ENCODE assay signal across 27 mouse cellular contexts in the genomic region with DNA sequence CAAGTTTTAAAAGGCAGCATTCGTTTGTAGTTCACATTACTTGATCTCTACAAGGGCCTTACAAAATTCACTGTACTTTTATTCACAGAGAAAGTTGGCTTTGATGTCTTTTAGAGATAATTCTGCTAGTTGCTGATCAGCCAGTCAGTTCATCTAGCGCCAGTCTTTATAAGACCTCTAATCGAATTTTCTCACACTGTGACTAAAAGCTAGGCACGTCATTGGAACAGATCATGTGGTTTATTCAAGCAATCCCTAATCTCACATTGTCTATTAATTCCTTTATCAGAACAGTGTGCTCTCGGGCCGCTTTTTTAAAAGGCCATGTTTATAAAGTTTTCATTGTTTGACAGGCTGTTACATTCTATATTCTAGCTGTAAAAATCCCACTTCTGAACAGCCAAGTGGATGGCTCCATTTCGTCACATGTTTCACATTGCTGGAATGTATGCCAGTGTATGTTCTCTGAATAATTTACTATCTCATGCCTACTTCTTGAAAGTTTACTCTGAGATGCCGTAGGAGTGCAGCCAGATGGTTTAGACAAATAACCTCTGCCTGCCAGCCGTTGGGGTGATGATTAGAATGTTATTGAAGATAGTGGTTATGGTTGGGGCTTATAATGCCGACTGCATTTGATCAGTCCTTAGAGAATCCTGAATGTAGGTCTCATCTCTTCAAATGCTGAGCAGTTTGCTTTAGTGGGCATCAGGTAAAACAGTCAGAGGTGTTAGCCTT. TPM values are rescaled to one million over a fixed set of nuclear protein-coding genes. Genes with fewer than 3 reads are reported as not detected.
A peak's percentile ranks its signal among the peaks of the same experiment; 100 is the strongest.
DNase-seq lines count a peak whose midpoint lies in the region; ATAC-seq and TF ChIP-seq lines count a peak whose summit lies in the region.
"Had no signal": no experiment of that assay in that cellular context is flagged by ENCODE, and none has a peak within 500 bp of the region (broad histone marks: within the 10 kb centered on the region; RNA-seq: fewer than 3 reads in every experiment).

No protein-coding gene starts in this region.

- no peaks in the 10 kb centered on the region for H3K9me3 ChIP-seq in MEL (replicated peaks; ENCODE audit: insufficient read depth, low read length)
- H3K9me3 ChIP-seq in liver, embryonic 16.5 days (replicated peaks; ENCODE audit: control insufficient read depth, low read length) = no peaks in the 10 kb centered on the region
- no peaks in the 10 kb centered on the region for H3K9me3 ChIP-seq in kidney, embryonic 16.5 days (ENCODE audit: low read length)
- H3K9me3 ChIP-seq: embryonic facial prominence, embryonic 15.5 days; forebrain, embryonic 10.5 days; G1E; heart, embryonic 13.5 days; hindbrain, embryonic 12.5 days; limb, embryonic 13.5 days; lung, embryonic 15.5 days; midbrain, embryonic 10.5 days had no signal

- no peak for TF ChIP-seq RAD21 in MEL (IDR thresholded peaks at IDR 0.05; ENCODE audit: low read depth, low read length)

- ATAC-seq in liver, embryonic 16.5 days (ENCODE audit: low read depth) = peak; percentile 83
- ATAC-seq in kidney, embryonic 16.5 days (ENCODE audit: low FRiP score, low TSS enrichment) = no peak
- ATAC-seq: intestine, postnatal 0 days had no signal

- no peak for TF ChIP-seq POLR2A in MEL (IDR thresholded peaks at IDR 0.05; ENCODE audit: control insufficient read depth in 1 of 2, insufficient read depth in 1 of 2, low read depth in 1 of 2, low read length in 2 of 2, poor library complexity in 1 of 2)

- H3K27me3 ChIP-seq in MEL (ENCODE audit: control insufficient read depth in 1 of 2, insufficient read depth in 2 of 2, low read length in 2 of 2) = no peaks in the 10 kb centered on the region
- H3K27me3 ChIP-seq in liver, embryonic 16.5 days (ENCODE audit: control insufficient read depth, insufficient read depth, low read depth, low read length) = no peaks in the 10 kb centered on the region
- H3K27me3 ChIP-seq in kidney, embryonic 16.5 days (ENCODE audit: insufficient read depth, low read length) = no peaks in the 10 kb centered on the region
- H3K27me3 ChIP-seq: CH12.LX; embryonic facial prominence, embryonic 15.5 days; heart, embryonic 13.5 days; hindbrain, embryonic 12.5 days; limb, embryonic 13.5 days had no signal

- no peak for TF ChIP-seq CTCF in MEL (IDR thresholded peaks at IDR 0.05 in 2 of 3, conservative IDR thresholded peaks at IDR 0.05 in 1 of 3; ENCODE audit: control insufficient read depth in 1 of 3, insufficient read depth in 1 of 3, low read depth in 2 of 3, low read length in 3 of 3, poor library complexity in 1 of 3, severe bottlenecking in 1 of 3)

- peaks cover 0 to 17% of the 10 kb centered on the region in 2 experiments; a peak in 2 of 4 replicates for H3K36me3 ChIP-seq in MEL (ENCODE audit: control insufficient read depth in 1 of 2, insufficient read depth in 2 of 2, low read length in 2 of 2)
- no peaks in the 10 kb centered on the region for H3K36me3 ChIP-seq in liver, embryonic 16.5 days (ENCODE audit: control insufficient read depth, insufficient read depth)
- H3K36me3 ChIP-seq in kidney, embryonic 16.5 days (ENCODE audit: insufficient read depth, low read length) = no peaks in the 10 kb centered on the region
- H3K36me3 ChIP-seq: embryonic facial prominence, embryonic 15.5 days; G1E; heart, embryonic 13.5 days; lung, embryonic 15.5 days had no signal

- 29% methylated on average over 10 of the region's 10 CpGs for WGBS in liver, embryonic 16.5 days (ENCODE audit: insufficient replicate concordance)
- 77% methylated on average over 10 of the region's 10 CpGs for WGBS in kidney, embryonic 16.5 days

- H3K27ac ChIP-seq in MEL (ENCODE audit: control insufficient read depth, low read depth, low read length) = peak overlapping the region; percentile 61
- H3K27ac ChIP-seq in liver, embryonic 16.5 days (ENCODE audit: low read length) = peak overlapping the region; percentile 85
- no peak overlapping the region for H3K27ac ChIP-seq in kidney, embryonic 16.5 days (ENCODE audit: low read length)
- H3K27ac ChIP-seq: embryonic facial prominence, embryonic 15.5 days; forebrain, embryonic 10.5 days; heart, embryonic 13.5 days; hindbrain, embryonic 12.5 days; limb, embryonic 13.5 days; lung, embryonic 15.5 days; midbrain, embryonic 10.5 days had no signal

- peak overlapping the region; percentile 40 for H3K4me2 ChIP-seq in liver, embryonic 16.5 days (ENCODE audit: low read depth, low read length)
- H3K4me2 ChIP-seq in kidney, embryonic 16.5 days (replicated peaks; ENCODE audit: low read depth, low read length) = no peak overlapping the region
- H3K4me2 ChIP-seq: embryonic facial prominence, embryonic 15.5 days; heart, embryonic 13.5 days; hindbrain, embryonic 12.5 days; limb, embryonic 13.5 days; lung, embryonic 15.5 days had no signal

- H3K9ac ChIP-seq in MEL (ENCODE audit: control insufficient read depth, low read depth, low read length, poor library complexity, severe bottlenecking) = peak overlapping the region; percentile 10; the same call in 1 of the 2 replicates
- peak overlapping the region; percentile 25; the same call in 1 of the 2 replicates for H3K9ac ChIP-seq in liver, embryonic 16.5 days (ENCODE audit: low read depth, low read length)
- H3K9ac ChIP-seq in kidney, embryonic 16.5 days (replicated peaks; ENCODE audit: low read length) = no peak overlapping the region
- H3K9ac ChIP-seq: embryonic facial prominence, embryonic 15.5 days; heart, embryonic 13.5 days; hindbrain, embryonic 12.5 days; limb, embryonic 13.5 days; lung, embryonic 15.5 days had no signal

- DNase-seq in MEL (ENCODE audit: low read depth, low spot score) (peak; percentile 75), liver (peak; percentile 53)
- peak; percentile 16 for DNase-seq in c-Kit-negative CD71-positive TER-119-positive erythroid progenitor cells, embryonic 14.5 days (ENCODE audit: low read depth, low spot score)
- DNase-seq in layer of hippocampus, postnatal 10 days (ENCODE audit: low spot score in 2 of 2) = no peak
- no peak for DNase-seq in kidney, postnatal 36 days
- DNase-seq: adrenal gland, postnatal 14 days; B cell, adult 2 months; cerebellum, adult 11-12 months; cerebellum, postnatal 25 days; gastrocnemius, postnatal 25 days; heart, adult 18-20 months; heart, postnatal 14 days; kidney, postnatal 4 days; lung, postnatal 4 days; thymus, postnatal 36 days had no signal

- peak; percentile 48 to 91 for TF ChIP-seq EP300 in MEL (IDR thresholded peaks at IDR 0.05; ENCODE audit: low read depth in 1 of 2, low read length in 2 of 2)

- peak overlapping the region in 1 of 2 experiments; percentile 51; a peak in 2 of 4 replicates for H3K4me3 ChIP-seq in MEL (ENCODE audit: control insufficient read depth in 1 of 2, insufficient read depth in 1 of 2, low read depth in 2 of 2, low read length in 2 of 2)
- no peak overlapping the region for H3K4me3 ChIP-seq in liver, embryonic 16.5 days (ENCODE audit: low read depth, low read length)
- no peak overlapping the region for H3K4me3 ChIP-seq in kidney, embryonic 16.5 days (ENCODE audit: low read length)
- H3K4me3 ChIP-seq: embryonic facial prominence, embryonic 15.5 days; forebrain, embryonic 10.5 days; heart, embryonic 13.5 days; hindbrain, embryonic 12.5 days; limb, embryonic 13.5 days; lung, embryonic 15.5 days; midbrain, embryonic 10.5 days had no signal

- peaks cover 7 to 19% of the 10 kb centered on the region in 2 experiments for H3K4me1 ChIP-seq in MEL (ENCODE audit: control insufficient read depth in 1 of 2, insufficient read depth in 2 of 2, low read length in 2 of 2)
- peaks cover 31% of the 10 kb centered on the region for H3K4me1 ChIP-seq in liver, embryonic 16.5 days (ENCODE audit: control insufficient read depth, low read depth, low read length)
- H3K4me1 ChIP-seq in kidney, embryonic 16.5 days (ENCODE audit: insufficient read depth, low read length) = peaks cover 35% of the 10 kb centered on the region
- H3K4me1 ChIP-seq: embryonic facial prominence, embryonic 15.5 days; hindbrain, embryonic 12.5 days had no signal

- H3K79me2 ChIP-seq in MEL (ENCODE audit: control insufficient read depth, insufficient read depth, low read length, poor library complexity) = no peaks in the 10 kb centered on the region

TF ChIP-seq in MEL, 35 proteins besides CTCF, POLR2A, EP300 and RAD21 (continues in another document):
- TF ChIP-seq POLR2AphosphoS5 (IDR thresholded peaks at IDR 0.05; ENCODE audit: borderline replicate concordance, low read depth, low read length) = no peak
- peak; percentile 85 for TF ChIP-seq TCF12 (IDR thresholded peaks at IDR 0.05; ENCODE audit: low read depth, low read length)
- TF ChIP-seq RCOR1 (IDR thresholded peaks at IDR 0.05; ENCODE audit: low read depth, low read length) = peak; percentile 2; the same call in 1 of the 2 replicates
- no peak for TF ChIP-seq ZMIZ1 (IDR thresholded peaks at IDR 0.05; ENCODE audit: low read depth, low read length)
- TF ChIP-seq CHD2 (IDR thresholded peaks at IDR 0.05; ENCODE audit: low read length) = no peak
- TF ChIP-seq ELF1 (IDR thresholded peaks at IDR 0.05; ENCODE audit: low read depth, low read length) = no peak
- no peak for TF ChIP-seq POLR2AphosphoS2 (IDR thresholded peaks at IDR 0.05; ENCODE audit: low read length)
- no peak for TF ChIP-seq CHD1 (IDR thresholded peaks at IDR 0.05; ENCODE audit: low read depth, low read length)
- peak; percentile 57; the same call in 1 of the 2 replicates for TF ChIP-seq USF1 (IDR thresholded peaks at IDR 0.05; ENCODE audit: low read depth, low read length)
- no peak for TF ChIP-seq HCFC1 (IDR thresholded peaks at IDR 0.05; ENCODE audit: low read depth, low read length)
- TF ChIP-seq GABPA (IDR thresholded peaks at IDR 0.05; ENCODE audit: low read depth, low read length) = no peak
- TF ChIP-seq ZKSCAN1 (IDR thresholded peaks at IDR 0.05; ENCODE audit: low read depth, low read length) = no peak
- TF ChIP-seq NELFE (IDR thresholded peaks at IDR 0.05; ENCODE audit: low read depth, low read length) = no peak; the same call in 1 of the 2 replicates
- TF ChIP-seq NRF1 (IDR thresholded peaks at IDR 0.05; ENCODE audit: insufficient read depth, low read depth, low read length, poor library complexity, severe bottlenecking) = no peak
- TF ChIP-seq JUND (IDR thresholded peaks at IDR 0.05; ENCODE audit: low read depth, low read length) = no peak
- TF ChIP-seq USF2 (IDR thresholded peaks at IDR 0.05; ENCODE audit: borderline replicate concordance in 1 of 2, insufficient read depth in 1 of 2, low read depth in 1 of 2, low read length in 2 of 2) = no peak
- peak; percentile 56; the same call in 1 of the 2 replicates for TF ChIP-seq MYB (IDR thresholded peaks at IDR 0.05; ENCODE audit: low read depth, low read length)
- no peak for TF ChIP-seq ZC3H11A (IDR thresholded peaks at IDR 0.05; ENCODE audit: low read depth, low read length)

RNA-seq across cellular contexts. Expression of a gene that starts 14.1 kb away (rescaled TPM):
- not detected in 2 replicates for total RNA-seq in MEL (2012; rRNA removed)
- polyA plus RNA-seq in MEL (2012; ENCODE audit: insufficient read depth in 1 of 2, insufficient read length in 2 of 2, low read depth in 1 of 2, low replicate concordance in 2 of 2, missing spikeins in 1 of 2) = not detected
- 0.04 TPM in 1 of 2 replicates, not detected in the other for polyA plus RNA-seq in liver, embryonic 16.5 days (2015; fragmentation: Nextera tagmentation; extraction: Ambion mirVana)
- total RNA-seq in layer of hippocampus, postnatal 10 days (2021) = 1 to 10 TPM; 8.0 to 8.4 TPM
- 11.7 and 12.3 TPM in 2 replicates for polyA plus RNA-seq in kidney, embryonic 16.5 days (2015; fragmentation: Nextera tagmentation; extraction: Ambion mirVana)
- total RNA-seq: gastrocnemius, postnatal 25 days had no signal
- polyA plus RNA-seq: G1E had no signal

Comparison
In these comparisons a context has a peak if more than half of its experiments do, and no peak if none do; other contexts are left out.
1. DNase-seq: peak in MEL (single experiment), c-Kit-negative CD71-positive TER-119-positive erythroid progenitor cells, embryonic 14.5 days (single experiment) and liver (single experiment); none in layer of hippocampus, postnatal 10 days (0 of 2) and kidney, postnatal 36 days (0 of 2).
2. RNA of a gene that starts 14.1 kb away (polyA plus RNA-seq): 11.7 to 12.3 TPM in kidney, embryonic 16.5 days; 0.04 TPM in liver, embryonic 16.5 days and not detected in MEL; every median in the first group is over 10 times any median in the second.